Mouse (Mus musculus): ENCODE results near the gene Cnp.

DNA sequence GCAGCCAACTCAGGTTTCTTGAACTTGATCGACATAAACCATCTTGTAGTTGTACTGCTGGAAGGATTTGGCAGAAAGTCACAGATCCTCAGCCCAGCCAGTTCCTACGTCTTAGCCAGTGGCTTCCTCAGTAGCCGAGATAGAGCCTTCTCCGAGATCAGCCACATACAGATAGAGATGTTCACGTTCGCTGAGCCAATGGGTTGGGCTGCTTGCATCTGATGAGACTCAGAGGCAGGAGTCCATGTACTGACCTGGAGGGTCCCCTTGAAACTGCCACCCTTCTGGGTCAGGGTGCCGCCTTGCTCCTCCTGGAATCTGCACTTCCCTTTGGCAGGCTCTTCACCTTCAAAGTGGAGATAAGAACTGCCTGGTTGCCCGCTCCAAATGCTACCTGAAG lies 25.2 kb upstream of the Cnp start:
- no peak for TF ChIP-seq CTCF (IDR thresholded peaks at IDR 0.05; ENCODE audit: borderline replicate concordance, insufficient read depth, low read depth, low read length)
- TF ChIP-seq POLR2A (IDR thresholded peaks at IDR 0.05; ENCODE audit: borderline replicate concordance, insufficient read depth, low read length), result no peak

Measured in cerebellum, adult 2 months (tissue).